Mouse (Mus musculus) hindbrain, embryonic 14.5 days (tissue): ENCODE measurements around the gene Ak6. TPM values are rescaled to one million over a fixed set of nuclear protein-coding genes. Genes with fewer than 3 reads are reported as not detected.
A peak's percentile ranks its signal among the peaks of the same experiment; 100 is the strongest.

ENCODE experiments used
- ATAC-seq: fragments of 200-750 bp; cut with Nextera tagmentation; 2 replicates; pipeline ENCODE4 v1.8.0; 2017; ENCODE audit warnings: moderate number of reproducible peaks, mild to moderate bottlenecking, moderate TSS enrichment, moderate library complexity; ENCODE audit not compliant: low FRiP score
- DNase-seq: peaks from one replicate; pipeline ENCODE4 v3.0.0-alpha.2; 2015; ENCODE audit warnings: low spot score
- H3K27ac ChIP-seq: fragments of 300-500 bp; sonication (generic); 2 replicates; pipeline ENCODE4 v1.5.1; 2014; ENCODE audit warnings: mild to moderate bottlenecking, moderate library complexity
- H3K27me3 ChIP-seq: fragments of 300-500 bp; sonication (generic); 2 replicates; pipeline ENCODE4 v1.6.1; 2014; ENCODE audit warnings: mild to moderate bottlenecking, low read length, mixed read lengths; ENCODE audit not compliant: control insufficient read depth, insufficient read depth
- H3K36me3 ChIP-seq: fragments of 300-500 bp; sonication (generic); replicated peaks from 2 replicates; pipeline ENCODE4 v1.6.1; 2014; ENCODE audit not compliant: control insufficient read depth, insufficient read depth
- H3K4me1 ChIP-seq: fragments of 300-500 bp; sonication (generic); replicated peaks from 2 replicates; pipeline ENCODE4 v1.6.1; 2014; ENCODE audit warnings: antibody characterized with exemption, low read length, mixed read lengths; ENCODE audit not compliant: control insufficient read depth, insufficient read depth
- H3K4me2 ChIP-seq: fragments of 300-500 bp; sonication (generic); replicated peaks from 2 replicates; pipeline ENCODE4 v1.6.1; 2014; ENCODE audit warnings: mild to moderate bottlenecking, moderate library complexity
- H3K4me3 ChIP-seq: fragments of 300-500 bp; sonication (generic); replicated peaks from 2 replicates; pipeline ENCODE4 v1.5.1; 2014; ENCODE audit warnings: mild to moderate bottlenecking, low read length
- H3K9ac ChIP-seq: fragments of 300-500 bp; sonication (generic); 2 replicates; pipeline ENCODE4 v1.6.1; 2014
- H3K9me3 ChIP-seq: fragments of 300-500 bp; sonication (generic); 2 replicates; pipeline ENCODE4 v1.6.1; 2016; ENCODE audit warnings: low read length; ENCODE audit not compliant: control insufficient read depth
- WGBS: fragments of 180-500 bp; shearing (Covaris S2); extraction: QIAGEN DNeasy Blood & Tissue Kit; methylation state at CpG from one replicate; pipeline ENCODE4 v1.1.7; 2014; 5-methylcytosine and 5-hydroxymethylcytosine counted together
- polyA plus RNA-seq: library from polyadenylated mRNA; unstranded; fragments of >200 nt; fragmentation: Nextera tagmentation; extraction: Ambion mirVana; gene quantifications from 2 replicates; pipeline ENCODE4 v1.2.1, GENCODE M21; 2014

The Ak6 gene
- polyA plus RNA-seq, result 314 and 328 TPM in 2 replicates

GRCm38 (mm10) chr13:100650550-100651438 lies at the start of gene Ak6, which contains the start of gene Rad17:
TSS of gene Ak6 (plus strand) at chr13:100650979.
TSS of gene Rad17 (minus strand) at chr13:100651051.
- ATAC-seq (peak; percentile 99), DNase-seq (peak; percentile 95)
- Histone ChIP-seq H3K9me3 (no peaks in the 10 kb centered on the region), H3K36me3 (peaks cover 32% of the 10 kb centered on the region), H3K27me3 (no peaks in the 10 kb centered on the region), H3K27ac (peak within 1 kb of the TSS; percentile 97), H3K4me3 (peak within 1 kb of the TSS; percentile 96), H3K9ac (peak within 1 kb of the TSS; percentile 78), H3K4me2 (peak within 1 kb of the TSS; percentile 95), H3K4me1 (peaks cover 10% of the 10 kb centered on the region)
- WGBS, result under 1% methylated on average over 72 of the region's 73 CpGs

- Histone ChIP-seq H3K9ac (no peak overlapping the region), H3K36me3 (no peaks in the 10 kb centered on the region), H3K4me3 (no peak overlapping the region), H3K9me3 (no peaks in the 10 kb centered on the region), H3K27me3 (no peaks in the 10 kb centered on the region), H3K4me1 (no peaks in the 10 kb centered on the region), H3K27ac (no peak overlapping the region), H3K4me2 (no peak overlapping the region)
- 69% methylated on average over 7 of the region's 8 CpGs for WGBS
- ATAC-seq (no peak), DNase-seq (no peak)
Measured at GRCm38 (mm10) chr13:100601034-100601433, 49.7 kb upstream of the Ak6 start.

GRCm38 (mm10) chr13:100602239-100602902 lies 48.4 kb upstream of the Ak6 start:
- Histone ChIP-seq H3K27me3 (no peaks in the 10 kb centered on the region), H3K9me3 (no peaks in the 10 kb centered on the region), H3K9ac (no peak overlapping the region), H3K36me3 (no peaks in the 10 kb centered on the region), H3K27ac (no peak overlapping the region), H3K4me1 (no peaks in the 10 kb centered on the region), H3K4me2 (no peak overlapping the region), H3K4me3 (no peak overlapping the region)
- ATAC-seq (no peak), DNase-seq (no peak)
- 65% methylated on average over 5 of the region's 5 CpGs for WGBS

GRCm38 (mm10) chr13:100603031-100603737 lies 47.6 kb upstream of the Ak6 start:
- no peak overlapping the region for H3K9ac ChIP-seq
- H3K4me2 ChIP-seq, result no peak overlapping the region
- WGBS, result 87% methylated on average over 10 of the region's 10 CpGs
- H3K4me3 ChIP-seq, result no peak overlapping the region
- H3K36me3 ChIP-seq, result no peaks in the 10 kb centered on the region
- no peak overlapping the region for H3K27ac ChIP-seq
- no peaks in the 10 kb centered on the region for H3K9me3 ChIP-seq
- no peak for ATAC-seq
- DNase-seq, result no peak
- no peaks in the 10 kb centered on the region for H3K27me3 ChIP-seq
- no peaks in the 10 kb centered on the region for H3K4me1 ChIP-seq

DNA sequence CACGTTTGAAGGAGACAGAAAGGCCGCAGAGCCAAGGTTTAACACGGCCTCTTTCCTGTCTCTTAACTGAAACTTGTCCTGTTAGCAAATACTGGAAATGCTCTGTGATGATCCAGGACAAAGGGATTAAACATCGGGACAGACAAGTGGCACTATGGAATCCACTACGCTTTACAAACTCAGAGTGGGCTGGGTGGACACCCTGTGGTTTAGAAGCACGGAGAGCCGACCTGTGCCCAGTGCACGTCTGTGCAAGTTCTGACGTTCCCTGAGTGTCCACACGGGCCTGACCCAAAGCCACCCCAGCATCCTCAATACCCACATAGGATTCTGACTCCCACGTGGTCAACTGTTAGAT lies 47.1 kb upstream of the Ak6 start:
- no peak overlapping the region for H3K27ac ChIP-seq
- ATAC-seq (no peak), DNase-seq (no peak)
- H3K27me3 ChIP-seq, result no peaks in the 10 kb centered on the region
- WGBS, result 91% methylated on average over 11 of the region's 11 CpGs
- H3K4me3 ChIP-seq, result no peak overlapping the region
- no peak overlapping the region for H3K9ac ChIP-seq
- no peaks in the 10 kb centered on the region for H3K4me1 ChIP-seq
- H3K9me3 ChIP-seq, result no peaks in the 10 kb centered on the region
- no peaks in the 10 kb centered on the region for H3K36me3 ChIP-seq
- no peak overlapping the region for H3K4me2 ChIP-seq

GRCm38 (mm10) chr13:100605845-100606244 lies 44.9 kb upstream of the Ak6 start:
- H3K4me1 ChIP-seq, result no peaks in the 10 kb centered on the region
- H3K9ac ChIP-seq, result no peak overlapping the region
- H3K27me3 ChIP-seq, result no peaks in the 10 kb centered on the region
- H3K4me2 ChIP-seq, result no peak overlapping the region
- DNase-seq (no peak), ATAC-seq (no peak)
- H3K4me3 ChIP-seq, result no peak overlapping the region
- no peaks in the 10 kb centered on the region for H3K9me3 ChIP-seq
- H3K27ac ChIP-seq, result no peak overlapping the region
- WGBS, result 64% methylated on average over 1 of the region's 1 CpGs
- no peaks in the 10 kb centered on the region for H3K36me3 ChIP-seq

GRCm38 (mm10) chr13:100607756-100608155 lies 43.0 kb upstream of the Ak6 start:
- Histone ChIP-seq H3K27me3 (no peaks in the 10 kb centered on the region), H3K4me2 (no peak overlapping the region), H3K4me1 (no peaks in the 10 kb centered on the region), H3K27ac (no peak overlapping the region), H3K9me3 (no peaks in the 10 kb centered on the region), H3K4me3 (no peak overlapping the region), H3K36me3 (peaks cover 7% of the 10 kb centered on the region; the same call in 1 of the 2 replicates), H3K9ac (no peak overlapping the region)
- ATAC-seq (no peak), DNase-seq (no peak)
- 88% methylated on average over 8 of the region's 8 CpGs for WGBS

DNA sequence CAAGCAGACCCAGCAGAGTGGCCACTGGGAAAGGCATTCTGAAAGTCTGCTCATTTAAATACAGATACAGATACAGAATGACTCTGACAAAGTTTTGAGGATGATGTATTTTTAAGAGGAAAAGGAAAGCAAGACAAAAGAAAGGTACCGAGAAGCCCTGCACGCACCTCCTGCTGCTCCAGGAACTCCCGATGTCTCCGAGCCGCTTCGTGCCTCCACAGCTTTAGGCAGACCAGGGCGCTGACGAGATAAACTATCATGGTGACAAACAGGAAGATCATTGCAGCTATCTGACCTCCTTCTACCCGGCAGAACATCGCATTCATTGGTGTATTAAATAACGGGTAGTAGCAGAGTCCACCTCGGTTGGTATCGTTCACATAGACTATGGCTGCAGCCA lies 39.5 kb upstream of the Ak6 start:
- H3K9me3 ChIP-seq, result 0 out of 2 replicates have a peak, but pooled peaks cover 4% of the 10 kb centered on the region

GRCm38 (mm10) chr13:100612251-100612650 lies 38.5 kb upstream of the Ak6 start:
- peaks cover 7% of the 10 kb centered on the region for H3K36me3 ChIP-seq
- 94% methylated on average over 10 of the region's 10 CpGs for WGBS
- ATAC-seq (no peak), DNase-seq (no peak)
- no peak overlapping the region for H3K9ac ChIP-seq
- 0 out of 2 replicates have a peak, but pooled peaks cover 4% of the 10 kb centered on the region for H3K9me3 ChIP-seq
- no peaks in the 10 kb centered on the region; the same call in 1 of the 2 replicates for H3K4me1 ChIP-seq
- no peak overlapping the region for H3K4me2 ChIP-seq
- H3K27me3 ChIP-seq, result peaks cover under 1% of the 10 kb centered on the region; the same call in 1 of the 2 replicates
- no peak overlapping the region for H3K4me3 ChIP-seq
- no peak overlapping the region for H3K27ac ChIP-seq

More for the DNA sequence above, 39.5 kb upstream of the Ak6 start:
- DNase-seq (no peak), ATAC-seq (no peak)
- 93% methylated on average over 13 of the region's 13 CpGs for WGBS
- Histone ChIP-seq H3K4me1 (no peaks in the 10 kb centered on the region; the same call in 1 of the 2 replicates), H3K9ac (no peak overlapping the region), H3K4me2 (no peak overlapping the region), H3K27ac (no peak overlapping the region), H3K36me3 (peaks cover 7% of the 10 kb centered on the region; the same call in 1 of the 2 replicates), H3K27me3 (no peaks in the 10 kb centered on the region), H3K4me3 (no peak overlapping the region)
